Mouse (Mus musculus): ENCODE results near the gene Nell1. TPM values are rescaled to one million over a fixed set of nuclear protein-coding genes. Genes with fewer than 3 reads are reported as not detected.

Gene Nell1
- polyA plus RNA-seq, 1 experiment from 2014 or later, result 12.8 TPM

DNA sequence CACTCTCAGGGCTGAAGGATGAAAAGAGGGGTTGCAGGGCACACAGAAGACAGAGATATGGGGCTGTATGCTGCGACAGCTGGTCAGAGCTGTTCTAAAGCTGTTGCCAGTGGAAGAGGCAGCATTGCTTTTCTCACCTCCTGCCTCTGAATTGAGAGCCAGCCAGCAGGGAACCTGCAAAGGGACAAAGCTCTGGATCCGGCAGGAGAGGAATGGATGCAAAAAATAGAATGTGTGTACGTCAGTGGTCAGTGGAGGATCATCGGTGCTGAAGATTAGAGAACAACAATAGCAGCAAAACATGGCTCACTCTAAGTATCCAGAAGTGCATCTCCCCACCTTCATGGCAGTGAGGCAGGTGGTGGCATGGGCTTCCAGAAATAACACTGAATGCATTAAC is 507.3 kb downstream of the Nell1 start:
- no peak for DNase-seq (ENCODE audit: low spot score)
- H3K27ac ChIP-seq (replicated peaks; ENCODE audit: low read depth, low read length), result no peak overlapping the region
- H3K4me3 ChIP-seq (ENCODE audit: low read depth, low read length), result no peak overlapping the region
- H3K9ac ChIP-seq (ENCODE audit: low read depth, low read length), result no peak overlapping the region
- H3K27me3 ChIP-seq (replicated peaks; ENCODE audit: control insufficient read depth, insufficient read depth, low read length), result no peaks in the 10 kb centered on the region
- ATAC-seq (ENCODE audit: low read depth), result no peak
- no peak overlapping the region for H3K4me2 ChIP-seq (ENCODE audit: low read depth, low read length)
- H3K36me3 ChIP-seq (ENCODE audit: control insufficient read depth, insufficient read depth, low read length), result no peaks in the 10 kb centered on the region
- H3K9me3 ChIP-seq (ENCODE audit: control insufficient read depth, low read length), result no peaks in the 10 kb centered on the region
- no peaks in the 10 kb centered on the region for H3K4me1 ChIP-seq (ENCODE audit: control insufficient read depth, insufficient read depth, low read length)
- WGBS, result 76% methylated on average over 4 of the region's 4 CpGs

DNA sequence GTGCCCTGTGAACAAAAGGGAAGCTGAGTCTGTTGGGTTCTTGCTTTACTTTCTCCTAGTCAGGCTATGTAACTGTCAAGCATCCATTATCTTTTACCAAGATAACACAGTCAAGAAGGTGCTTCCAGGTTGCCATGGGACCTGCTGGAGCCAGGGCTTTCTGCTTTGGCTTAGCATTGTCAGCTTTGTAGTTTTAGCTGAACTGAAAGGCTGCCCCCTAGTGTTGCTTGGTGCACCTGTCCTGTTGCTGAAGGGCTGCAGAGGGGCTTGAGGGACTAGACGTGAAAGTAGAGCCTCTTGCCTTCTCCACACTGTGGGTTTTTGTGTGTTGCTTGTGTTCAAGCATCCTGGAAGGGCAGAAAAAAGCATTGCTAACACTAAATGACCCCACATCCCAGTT is 510.6 kb downstream of the Nell1 start:
- Histone ChIP-seq H3K4me1 (ENCODE audit: control insufficient read depth, insufficient read depth, low read length) (no peaks in the 10 kb centered on the region), H3K4me3 (ENCODE audit: low read depth, low read length) (no peak overlapping the region), H3K27me3 (replicated peaks; ENCODE audit: control insufficient read depth, insufficient read depth, low read length) (no peaks in the 10 kb centered on the region), H3K9me3 (ENCODE audit: control insufficient read depth, low read length) (no peaks in the 10 kb centered on the region), H3K9ac (ENCODE audit: low read depth, low read length) (no peak overlapping the region), H3K27ac (replicated peaks; ENCODE audit: low read depth, low read length) (no peak overlapping the region), H3K4me2 (ENCODE audit: low read depth, low read length) (no peak overlapping the region), H3K36me3 (ENCODE audit: control insufficient read depth, insufficient read depth, low read length) (no peaks in the 10 kb centered on the region)
- 10% methylated on average over 1 of the region's 1 CpGs for WGBS
- ATAC-seq (ENCODE audit: low read depth) (no peak), DNase-seq (ENCODE audit: low spot score) (peak; percentile 22)

DNA sequence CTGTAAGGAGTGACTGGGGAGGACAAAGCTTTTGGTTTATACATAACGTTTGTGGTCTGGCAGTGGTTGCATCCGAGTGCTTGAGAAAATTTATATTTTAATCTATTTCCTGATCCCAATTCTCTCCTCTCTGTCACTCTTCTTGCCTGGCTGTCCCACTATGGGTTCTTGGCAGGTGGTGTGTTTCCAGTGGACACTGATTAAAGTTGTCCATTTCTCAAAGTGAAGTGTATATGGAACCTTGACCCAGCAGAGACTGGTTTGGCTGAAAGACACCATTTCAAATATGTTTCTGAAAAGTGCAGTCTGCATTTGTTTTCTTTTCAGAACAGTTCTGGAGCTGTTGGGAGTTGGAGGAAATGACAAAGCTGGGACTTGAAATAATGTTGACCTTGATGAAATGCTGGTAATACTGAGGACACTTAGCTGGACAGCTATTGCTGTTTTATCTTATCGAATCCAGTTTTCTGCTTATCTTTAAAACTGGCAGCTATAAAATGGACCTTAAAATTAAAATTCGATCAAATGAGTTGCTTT is 512.3 kb downstream of the Nell1 start:
- Histone ChIP-seq H3K27me3 (replicated peaks; ENCODE audit: control insufficient read depth, insufficient read depth, low read length) (no peaks in the 10 kb centered on the region), H3K9me3 (ENCODE audit: control insufficient read depth, low read length) (no peaks in the 10 kb centered on the region), H3K9ac (ENCODE audit: low read depth, low read length) (no peak overlapping the region), H3K4me2 (ENCODE audit: low read depth, low read length) (no peak overlapping the region), H3K4me1 (ENCODE audit: control insufficient read depth, insufficient read depth, low read length) (no peaks in the 10 kb centered on the region), H3K27ac (replicated peaks; ENCODE audit: low read depth, low read length) (no peak overlapping the region), H3K36me3 (ENCODE audit: control insufficient read depth, insufficient read depth, low read length) (no peaks in the 10 kb centered on the region), H3K4me3 (ENCODE audit: low read depth, low read length) (no peak overlapping the region)
- no peak for ATAC-seq (ENCODE audit: low read depth)
- WGBS, result 78% methylated on average over 4 of the region's 4 CpGs
- no peak for DNase-seq (ENCODE audit: low spot score)

DNA sequence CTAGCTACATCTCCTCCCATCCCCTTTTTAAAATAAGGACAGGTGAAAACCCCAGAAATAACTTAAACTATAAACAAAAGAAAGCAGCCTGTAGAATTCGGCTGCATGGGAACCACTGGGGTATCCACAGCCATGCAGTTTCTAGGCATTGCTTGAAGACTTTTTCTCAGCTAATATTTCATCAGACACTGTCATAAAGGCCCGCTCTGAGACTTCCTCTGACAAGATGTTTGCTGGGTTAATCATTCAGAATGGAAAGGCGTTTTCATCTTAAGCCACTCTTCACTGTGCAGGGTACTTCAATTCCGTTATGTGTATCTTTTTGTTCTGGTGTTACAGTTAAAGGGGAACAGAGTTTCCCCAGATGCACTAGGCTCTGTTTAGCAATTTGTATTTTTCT is 526.9 kb downstream of the Nell1 start:
- no peak overlapping the region for H3K4me3 ChIP-seq (ENCODE audit: low read depth, low read length)
- DNase-seq (ENCODE audit: low spot score) (no peak), ATAC-seq (ENCODE audit: low read depth) (no peak)
- no peaks in the 10 kb centered on the region for H3K9me3 ChIP-seq (ENCODE audit: control insufficient read depth, low read length)
- no peak overlapping the region for H3K27ac ChIP-seq (replicated peaks; ENCODE audit: low read depth, low read length)
- no peaks in the 10 kb centered on the region for H3K36me3 ChIP-seq (ENCODE audit: control insufficient read depth, insufficient read depth, low read length)
- H3K4me2 ChIP-seq (ENCODE audit: low read depth, low read length), result no peak overlapping the region
- no peaks in the 10 kb centered on the region for H3K4me1 ChIP-seq (ENCODE audit: control insufficient read depth, insufficient read depth, low read length)
- no peaks in the 10 kb centered on the region for H3K27me3 ChIP-seq (replicated peaks; ENCODE audit: control insufficient read depth, insufficient read depth, low read length)
- WGBS, result 76% methylated on average over 4 of the region's 4 CpGs
- no peak overlapping the region for H3K9ac ChIP-seq (ENCODE audit: low read depth, low read length)

DNA sequence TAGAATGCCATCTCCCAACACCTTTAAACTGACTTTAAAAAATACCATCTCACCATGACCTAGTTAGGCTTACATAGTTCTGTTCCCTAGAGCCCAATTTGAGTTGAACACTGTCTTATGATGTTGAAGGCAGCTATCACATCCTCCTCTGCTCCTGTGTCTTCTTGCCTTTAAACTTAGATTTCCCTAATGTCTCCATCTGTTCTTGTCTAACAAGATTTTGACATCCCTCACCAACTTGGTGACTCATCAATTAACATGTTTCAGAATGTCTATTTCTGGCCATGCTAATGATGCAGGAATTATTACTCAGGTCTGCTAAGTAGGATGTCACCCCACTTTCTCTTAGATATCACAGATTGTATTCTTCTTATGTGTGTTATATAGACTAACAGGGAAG is 532.4 kb downstream of the Nell1 start:
- Histone ChIP-seq H3K4me2 (ENCODE audit: low read depth, low read length) (no peak overlapping the region), H3K4me1 (ENCODE audit: control insufficient read depth, insufficient read depth, low read length) (no peaks in the 10 kb centered on the region), H3K27ac (replicated peaks; ENCODE audit: low read depth, low read length) (no peak overlapping the region), H3K4me3 (ENCODE audit: low read depth, low read length) (no peak overlapping the region), H3K36me3 (ENCODE audit: control insufficient read depth, insufficient read depth, low read length) (no peaks in the 10 kb centered on the region), H3K9ac (ENCODE audit: low read depth, low read length) (no peak overlapping the region), H3K9me3 (ENCODE audit: control insufficient read depth, low read length) (no peaks in the 10 kb centered on the region), H3K27me3 (replicated peaks; ENCODE audit: control insufficient read depth, insufficient read depth, low read length) (no peaks in the 10 kb centered on the region)
- ATAC-seq (ENCODE audit: low read depth), result no peak
- DNase-seq (ENCODE audit: low spot score), result no peak

DNA sequence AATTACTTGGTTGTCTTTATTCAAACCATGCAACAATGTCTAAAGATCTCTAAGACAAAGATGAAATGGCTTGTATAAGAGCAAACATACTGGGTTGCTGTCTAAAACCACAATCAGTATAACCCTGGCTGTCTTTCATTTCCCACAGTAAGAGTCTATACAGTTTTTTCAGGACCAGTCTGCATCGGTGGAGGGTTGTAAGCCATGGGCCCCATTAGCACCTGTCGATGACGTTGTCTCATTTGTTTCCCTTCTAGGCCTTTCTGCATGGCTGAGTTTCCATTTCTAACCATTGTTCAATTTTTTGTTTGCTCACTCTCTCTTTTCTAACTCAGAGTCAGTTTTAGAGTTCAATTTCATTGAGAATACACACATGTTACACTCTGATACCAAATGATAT is 540.2 kb downstream of the Nell1 start:
- Histone ChIP-seq H3K27me3 (replicated peaks; ENCODE audit: control insufficient read depth, insufficient read depth, low read length) (no peaks in the 10 kb centered on the region), H3K4me1 (ENCODE audit: control insufficient read depth, insufficient read depth, low read length) (no peaks in the 10 kb centered on the region), H3K27ac (replicated peaks; ENCODE audit: low read depth, low read length) (no peak overlapping the region), H3K9ac (ENCODE audit: low read depth, low read length) (no peak overlapping the region), H3K36me3 (ENCODE audit: control insufficient read depth, insufficient read depth, low read length) (no peaks in the 10 kb centered on the region), H3K4me2 (ENCODE audit: low read depth, low read length) (no peak overlapping the region), H3K4me3 (ENCODE audit: low read depth, low read length) (no peak overlapping the region), H3K9me3 (ENCODE audit: control insufficient read depth, low read length) (no peaks in the 10 kb centered on the region)
- WGBS, result 87% methylated on average over 3 of the region's 3 CpGs
- ATAC-seq (ENCODE audit: low read depth) (no peak), DNase-seq (ENCODE audit: low spot score) (no peak)

DNA sequence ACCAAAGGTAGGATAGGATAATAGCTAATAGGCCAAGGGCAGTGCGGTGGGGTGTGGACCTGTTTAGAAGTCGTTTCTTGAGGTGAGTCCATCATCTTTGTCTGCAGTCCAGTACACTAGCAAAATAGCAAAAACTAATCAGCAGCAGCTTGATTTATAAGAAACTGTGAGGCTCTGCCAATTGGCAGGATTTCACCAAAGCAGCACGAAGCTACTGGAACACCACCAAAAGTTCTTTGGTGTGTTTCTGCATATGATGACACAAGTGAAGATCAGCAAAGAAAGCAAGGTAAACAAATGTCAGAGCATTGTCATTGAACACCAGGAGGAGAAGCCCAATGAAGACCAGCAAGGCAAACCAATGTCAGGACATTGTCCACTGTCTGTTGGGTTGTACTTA is 542.0 kb downstream of the Nell1 start:
- no peaks in the 10 kb centered on the region for H3K9me3 ChIP-seq (ENCODE audit: control insufficient read depth, low read length)
- DNase-seq (ENCODE audit: low spot score), result no peak
- no peak overlapping the region for H3K4me2 ChIP-seq (ENCODE audit: low read depth, low read length)
- no peak for ATAC-seq (ENCODE audit: low read depth)
- H3K9ac ChIP-seq (ENCODE audit: low read depth, low read length), result no peak overlapping the region
- WGBS, result 74% methylated on average over 3 of the region's 3 CpGs
- no peaks in the 10 kb centered on the region for H3K36me3 ChIP-seq (ENCODE audit: control insufficient read depth, insufficient read depth, low read length)
- H3K4me3 ChIP-seq (ENCODE audit: low read depth, low read length), result no peak overlapping the region
- H3K27me3 ChIP-seq (replicated peaks; ENCODE audit: control insufficient read depth, insufficient read depth, low read length), result no peaks in the 10 kb centered on the region
- H3K4me1 ChIP-seq (ENCODE audit: control insufficient read depth, insufficient read depth, low read length), result no peaks in the 10 kb centered on the region
- no peak overlapping the region for H3K27ac ChIP-seq (replicated peaks; ENCODE audit: low read depth, low read length)

DNA sequence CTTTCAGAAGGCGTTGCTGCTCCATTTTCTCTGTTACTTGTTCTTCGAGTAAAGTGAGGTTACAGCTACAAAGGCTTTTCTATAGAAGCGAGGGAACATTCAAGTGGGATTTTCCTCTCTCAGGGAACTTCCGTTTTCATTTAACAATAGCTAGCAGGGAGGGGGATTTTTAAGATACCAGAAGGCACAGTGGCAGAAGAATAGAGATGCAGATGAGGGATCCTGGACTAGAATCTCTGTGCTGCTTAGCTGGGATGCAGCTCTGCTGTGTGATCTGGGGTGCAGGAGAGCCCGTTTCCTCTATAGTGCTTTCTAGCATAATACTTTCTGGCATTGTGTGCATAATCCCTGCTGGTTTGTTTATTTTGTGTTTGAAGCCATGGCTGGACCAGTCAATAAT is 568.7 kb downstream of the Nell1 start:
- Histone ChIP-seq H3K9ac (ENCODE audit: low read depth, low read length) (no peak overlapping the region), H3K36me3 (ENCODE audit: control insufficient read depth, insufficient read depth, low read length) (no peaks in the 10 kb centered on the region), H3K4me2 (ENCODE audit: low read depth, low read length) (no peak overlapping the region), H3K27ac (replicated peaks; ENCODE audit: low read depth, low read length) (no peak overlapping the region), H3K9me3 (ENCODE audit: control insufficient read depth, low read length) (no peaks in the 10 kb centered on the region), H3K4me1 (ENCODE audit: control insufficient read depth, insufficient read depth, low read length) (no peaks in the 10 kb centered on the region), H3K4me3 (ENCODE audit: low read depth, low read length) (no peak overlapping the region), H3K27me3 (replicated peaks; ENCODE audit: control insufficient read depth, insufficient read depth, low read length) (no peaks in the 10 kb centered on the region)
- DNase-seq (ENCODE audit: low spot score) (no peak), ATAC-seq (ENCODE audit: low read depth) (no peak)
- WGBS, result 64% methylated on average over 5 of the region's 5 CpGs

DNA sequence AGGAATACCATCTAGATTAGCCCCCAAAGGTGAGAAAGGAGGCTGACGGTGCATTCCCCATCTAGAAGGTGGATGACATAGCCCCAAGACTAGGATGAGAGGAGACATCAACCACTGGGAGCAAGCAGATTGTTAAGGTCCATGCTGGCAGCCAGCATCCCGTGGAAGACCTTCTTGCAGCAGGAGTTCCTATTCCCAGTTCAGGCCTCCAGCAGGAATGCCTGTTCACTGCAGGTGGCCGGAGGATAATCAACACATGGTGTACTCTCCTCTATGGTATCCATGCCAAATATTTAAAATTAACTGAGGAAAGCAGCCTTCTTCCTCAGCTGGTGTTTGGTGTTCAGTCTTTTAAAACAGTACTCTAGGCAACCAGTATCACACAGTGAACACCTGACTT is 574.9 kb downstream of the Nell1 start:
- Histone ChIP-seq H3K27ac (replicated peaks; ENCODE audit: low read depth, low read length) (no peak overlapping the region), H3K9me3 (ENCODE audit: control insufficient read depth, low read length) (no peaks in the 10 kb centered on the region), H3K4me1 (ENCODE audit: control insufficient read depth, insufficient read depth, low read length) (no peaks in the 10 kb centered on the region), H3K4me3 (ENCODE audit: low read depth, low read length) (no peak overlapping the region), H3K27me3 (replicated peaks; ENCODE audit: control insufficient read depth, insufficient read depth, low read length) (no peaks in the 10 kb centered on the region), H3K4me2 (ENCODE audit: low read depth, low read length) (no peak overlapping the region), H3K36me3 (ENCODE audit: control insufficient read depth, insufficient read depth, low read length) (no peaks in the 10 kb centered on the region), H3K9ac (ENCODE audit: low read depth, low read length) (no peak overlapping the region)
- ATAC-seq (ENCODE audit: low read depth) (no peak), DNase-seq (ENCODE audit: low spot score) (no peak)
- 77% methylated on average over 3 of the region's 3 CpGs for WGBS

Data from embryonic facial prominence, embryonic 14.5 days (tissue).